Mouse (Mus musculus) G1E (cell line): ENCODE results near the gene Msantd1.

Source experiments
- CTCF ChIP-seq: IDR thresholded peaks from 2 replicates; pipeline ENCODE4 v1.5.1; 2012; ENCODE audit warnings: low read depth, low read length, inconsistent platforms, mixed read lengths
- GATA1 ChIP-seq: IDR thresholded peaks from 2 replicates; pipeline ENCODE4 v1.6.1; 2012; ENCODE audit warnings: borderline replicate concordance, low read length, inconsistent platforms, mixed read lengths
- GATA2 ChIP-seq: IDR thresholded peaks from 2 replicates; pipeline ENCODE4 v1.6.1; 2012; ENCODE audit warnings: low read depth, low read length, inconsistent platforms, borderline replicate concordance
- TAL1 ChIP-seq: conservative IDR thresholded peaks from 2 replicates; pipeline ENCODE4 v1.6.1; 2012; ENCODE audit warnings: low read depth, low read length, inconsistent platforms, mixed read lengths

GRCm38 (mm10) chr5:34957015-34957414 lies 49.2 kb downstream of the Msantd1 start:
- TF ChIP-seq CTCF (no peak), TAL1 (no peak), GATA1 (no peak), GATA2 (no peak)
